Mouse (Mus musculus): ENCODE data around the gene Bola2.

DNA sequence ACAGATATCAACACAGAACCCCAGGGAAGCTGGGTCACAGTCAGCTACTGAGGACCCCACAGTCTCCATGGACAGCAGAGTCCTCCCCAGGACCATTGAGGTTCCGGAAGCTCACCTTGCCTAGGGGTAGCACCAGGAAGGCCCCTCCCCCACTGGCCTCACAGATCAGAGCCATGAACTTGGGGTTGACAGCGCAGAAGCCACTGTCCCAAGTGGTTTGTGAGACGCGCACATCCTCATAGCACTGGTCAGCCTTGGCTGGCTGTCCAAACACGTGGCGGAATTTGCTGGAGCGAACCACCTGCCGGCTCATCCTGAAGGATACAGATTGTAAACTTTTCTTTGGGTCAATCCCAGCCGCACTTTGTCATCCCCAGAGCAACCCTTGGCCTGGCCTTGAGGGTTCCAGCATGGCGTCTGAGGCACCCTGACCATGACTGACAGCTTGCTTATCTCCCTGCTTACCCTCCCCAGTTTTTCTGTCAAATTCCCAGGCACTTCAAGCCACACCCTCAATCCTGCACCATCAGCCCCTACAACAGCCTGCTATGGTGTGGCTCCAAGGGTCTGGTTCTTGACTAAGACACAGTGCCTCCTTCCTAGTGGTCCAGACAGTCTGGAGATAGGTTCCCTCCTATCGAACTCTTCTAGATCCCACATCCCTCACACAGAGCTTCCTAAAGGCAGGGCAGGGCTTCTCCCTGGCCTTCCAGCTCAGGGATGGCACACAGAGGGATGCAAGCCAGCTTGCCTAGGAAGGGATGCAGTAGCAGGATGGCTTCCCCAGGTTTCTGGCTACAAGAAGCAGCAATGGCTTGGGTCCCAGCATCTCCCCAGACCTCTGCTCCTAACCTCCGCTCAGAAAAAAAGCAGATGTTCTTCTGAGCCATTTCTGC lies 7.9 kb downstream of the Bola2 start:
- TF ChIP-seq CTCF (IDR thresholded peaks at IDR 0.05 in 2 of 3, conservative IDR thresholded peaks at IDR 0.05 in 1 of 3; ENCODE audit: control insufficient read depth in 1 of 3, insufficient read depth in 1 of 3, low read depth in 2 of 3, low read length in 3 of 3, poor library complexity in 1 of 3, severe bottlenecking in 1 of 3) (no peak), EP300 (IDR thresholded peaks at IDR 0.05; ENCODE audit: low read depth in 1 of 2, low read length in 2 of 2) (peak in 1 of 2 experiments; percentile 10; a peak in 1 of 4 replicates), POLR2A (IDR thresholded peaks at IDR 0.05; ENCODE audit: control insufficient read depth in 1 of 2, insufficient read depth in 1 of 2, low read depth in 1 of 2, low read length in 2 of 2, poor library complexity in 1 of 2) (0 out of 4 replicates have a peak, but pooled peaks of 1 of the 2 experiments have one; percentile 18), NRF1 (IDR thresholded peaks at IDR 0.05; ENCODE audit: insufficient read depth, low read depth, low read length, poor library complexity, severe bottlenecking) (no peak), TCF12 (IDR thresholded peaks at IDR 0.05; ENCODE audit: low read depth, low read length) (no peak), POLR2AphosphoS2 (IDR thresholded peaks at IDR 0.05; ENCODE audit: low read length) (no peak), NELFE (IDR thresholded peaks at IDR 0.05; ENCODE audit: low read depth, low read length) (0 out of 2 replicates have a peak, but pooled peaks have one; percentile 30), MAFK (IDR thresholded peaks at IDR 0.05; ENCODE audit: borderline replicate concordance, low read depth, low read length) (no peak), CHD1 (IDR thresholded peaks at IDR 0.05; ENCODE audit: low read depth, low read length) (no peak; the same call in 1 of the 2 replicates), SIN3A (IDR thresholded peaks at IDR 0.05; ENCODE audit: low read length) (peak; percentile 31; the same call in 1 of the 2 replicates)

Measured in MEL (cell line).